Mouse (Mus musculus) ES-Bruce4 (cell line): Measurements from ENCODE around the gene Scd4. TPM values are rescaled to one million over a fixed set of nuclear protein-coding genes. Genes with fewer than 3 reads are reported as not detected.

ENCODE experiments used
- H3K27ac ChIP-seq: 2 replicates; pipeline ENCODE4 v1.5.1; 2012; ENCODE audit warnings: low read length, inconsistent platforms; ENCODE audit not compliant: insufficient read depth
- H3K27me3 ChIP-seq: 2 replicates; pipeline ENCODE4 v1.6.1; 2012; ENCODE audit warnings: mild to moderate bottlenecking, low read length, inconsistent platforms; ENCODE audit not compliant: control insufficient read depth, poor library complexity, insufficient read depth, severe bottlenecking
- H3K36me3 ChIP-seq: 2 replicates; pipeline ENCODE4 v1.6.1; 2012; ENCODE audit warnings: inconsistent platforms, mild to moderate bottlenecking, low read length, moderate library complexity; ENCODE audit not compliant: control insufficient read depth, poor library complexity, insufficient read depth, severe bottlenecking
- H3K4me1 ChIP-seq: one replicate; pipeline ENCODE4 v1.8.1; 2011; ENCODE audit warnings: low read length; ENCODE audit not compliant: control insufficient read depth, insufficient read depth
- H3K4me3 ChIP-seq: 2 replicates; pipeline ENCODE4 v1.5.1; 2011; ENCODE audit warnings: low read depth, mild to moderate bottlenecking, low read length
- H3K9ac ChIP-seq: 2 replicates; pipeline ENCODE4 v1.6.1; 2012; ENCODE audit warnings: low read depth, mild to moderate bottlenecking, inconsistent platforms; ENCODE audit not compliant: poor library complexity, severe bottlenecking
- H3K9me3 ChIP-seq: replicated peaks from 2 replicates; pipeline ENCODE4 v1.6.1; 2012; ENCODE audit warnings: mild to moderate bottlenecking, low read length, inconsistent platforms; ENCODE audit not compliant: control insufficient read depth, poor library complexity, insufficient read depth, severe bottlenecking
- CTCF ChIP-seq: IDR thresholded peaks from one replicate; pipeline ENCODE4 v1.8.1; 2011; ENCODE audit warnings: low read depth, low read length
- EP300 ChIP-seq: IDR thresholded peaks from 2 replicates; pipeline ENCODE4 v1.6.1; 2011; ENCODE audit warnings: low read depth, low read length; ENCODE audit not compliant: insufficient read depth
- POLR2A ChIP-seq: IDR thresholded peaks from one replicate; pipeline ENCODE4 v1.8.1; 2011; ENCODE audit warnings: low read length; ENCODE audit not compliant: insufficient read depth
- polyA plus RNA-seq: library from polyadenylated mRNA; stranded (reverse); fragments of >200 nt; gene quantifications from 2 replicates; pipeline ENCODE4 v1.2.4, GENCODE M21; 2011; ENCODE audit warnings: low read depth; ENCODE audit not compliant: missing spikeins, insufficient read depth, insufficient read length

Scd4 gene
- polyA plus RNA-seq, 1 experiment = 0.19 TPM

DNA sequence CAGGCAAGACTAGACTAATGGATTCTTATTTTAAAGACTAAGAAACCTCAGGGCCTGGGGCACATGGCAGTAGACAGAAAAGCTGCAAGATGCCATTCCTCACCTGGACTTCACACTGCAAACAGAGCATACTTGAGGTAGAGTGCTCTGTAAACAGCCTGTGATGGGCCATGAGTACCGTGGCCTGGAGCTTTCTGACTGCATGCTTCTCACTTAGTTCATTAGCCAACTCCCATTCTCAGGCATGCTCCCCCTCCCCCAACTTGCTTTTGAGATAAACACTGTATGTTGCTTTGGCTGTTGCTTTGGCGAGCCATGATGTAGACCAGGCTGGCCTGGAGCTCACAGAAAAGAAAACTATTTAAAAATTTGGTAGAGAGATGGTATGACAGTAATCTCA is 46.8 kb upstream of the Scd4 start:
- no peaks in the 10 kb centered on the region for H3K27me3 ChIP-seq
- TF ChIP-seq CTCF = no peak
- TF ChIP-seq EP300 = no peak
- no peak for TF ChIP-seq POLR2A
- H3K9me3 ChIP-seq = no peaks in the 10 kb centered on the region
- H3K4me1 ChIP-seq = peaks cover 16% of the 10 kb centered on the region
- no peak overlapping the region for H3K27ac ChIP-seq
- no peak overlapping the region for H3K4me3 ChIP-seq
- no peaks in the 10 kb centered on the region for H3K36me3 ChIP-seq
- no peak overlapping the region for H3K9ac ChIP-seq

DNA sequence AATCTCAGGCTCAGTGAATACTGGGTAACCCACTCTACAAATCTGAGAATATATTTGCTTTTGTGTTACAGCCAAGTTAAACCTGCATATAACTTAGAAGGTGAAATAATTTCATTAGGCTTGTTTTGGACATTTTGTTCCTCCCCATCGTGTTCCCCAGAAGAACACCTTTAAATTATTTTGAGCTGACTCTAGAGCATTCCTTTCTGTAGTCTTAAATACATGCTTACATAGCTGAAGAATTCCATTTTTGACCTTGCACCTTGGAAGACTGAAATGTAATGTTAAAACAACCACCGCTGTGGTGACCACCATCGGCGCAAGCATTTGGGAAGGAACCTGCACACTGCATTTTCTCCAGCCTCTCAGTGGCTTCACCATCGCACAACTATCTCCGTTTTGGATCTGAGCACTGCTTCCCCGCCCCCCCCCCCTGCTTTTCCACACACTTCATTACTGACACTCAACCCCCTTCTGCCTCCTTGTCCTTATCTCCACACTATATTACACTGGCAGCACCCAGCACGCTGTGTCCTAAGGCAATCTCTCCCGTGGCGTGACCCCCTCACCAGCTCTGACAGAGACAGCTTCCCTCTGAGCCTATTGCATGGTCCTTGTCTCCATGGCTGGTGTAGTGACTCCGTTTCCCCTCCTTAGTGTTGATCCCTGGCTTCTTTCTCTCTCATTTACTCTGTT is 45.3 kb upstream of the Scd4 start:
- no peak for TF ChIP-seq EP300
- TF ChIP-seq POLR2A = no peak
- no peak for TF ChIP-seq CTCF
- no peak overlapping the region for H3K27ac ChIP-seq
- peaks cover 12% of the 10 kb centered on the region for H3K4me1 ChIP-seq
- no peak overlapping the region for H3K9ac ChIP-seq
- H3K9me3 ChIP-seq = no peaks in the 10 kb centered on the region
- H3K36me3 ChIP-seq = no peaks in the 10 kb centered on the region
- H3K27me3 ChIP-seq = no peaks in the 10 kb centered on the region
- H3K4me3 ChIP-seq = no peak overlapping the region

DNA sequence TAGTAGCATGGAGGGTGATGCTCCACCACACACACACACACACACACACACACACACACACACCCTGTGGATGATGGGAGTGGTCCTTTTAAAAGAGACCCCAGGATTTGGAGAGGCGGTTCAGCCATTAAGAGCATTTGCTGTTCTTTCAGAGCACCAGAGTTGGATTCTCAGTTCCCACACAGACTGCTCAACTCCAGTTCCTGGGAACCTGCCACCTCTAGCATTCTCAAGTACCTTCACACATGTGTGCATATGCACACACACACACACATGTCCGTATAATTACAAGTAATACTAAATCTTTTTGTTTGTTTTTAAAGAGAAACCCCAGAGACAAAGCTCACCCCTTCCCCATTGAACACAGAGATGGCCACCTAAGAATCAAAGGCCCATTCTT is 40.8 kb upstream of the Scd4 start:
- Histone ChIP-seq H3K9ac (peak overlapping the region; percentile 85; the same call in 1 of the 2 replicates), H3K4me1 (no peaks in the 10 kb centered on the region), H3K27ac (peak overlapping the region; percentile 11; the same call in 1 of the 2 replicates), H3K9me3 (no peaks in the 10 kb centered on the region), H3K4me3 (no peak overlapping the region), H3K36me3 (peaks cover 21% of the 10 kb centered on the region), H3K27me3 (no peaks in the 10 kb centered on the region)
- TF ChIP-seq CTCF (no peak), EP300 (no peak), POLR2A (no peak)

DNA sequence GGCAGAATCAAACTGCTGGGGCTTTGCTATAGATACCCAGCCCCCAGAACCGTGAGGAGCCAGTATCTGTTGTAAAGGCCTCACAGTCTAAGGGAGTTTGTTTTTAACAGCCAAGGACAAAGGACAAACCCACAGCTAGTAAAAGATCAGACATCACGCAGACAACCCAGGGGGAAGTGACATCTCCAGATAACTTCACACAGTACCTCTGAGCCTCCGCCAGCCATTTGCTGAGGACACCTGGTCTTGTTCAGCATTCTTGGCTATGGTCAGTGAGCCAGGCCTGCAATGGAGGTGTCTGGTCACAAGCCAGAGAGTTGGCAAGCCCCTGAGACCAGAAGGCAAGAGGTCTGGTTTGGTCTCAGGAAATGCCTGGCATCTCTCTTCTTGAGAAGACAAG is 40.4 kb upstream of the Scd4 start:
- peak overlapping the region; percentile 73 for H3K27ac ChIP-seq
- H3K27me3 ChIP-seq = no peaks in the 10 kb centered on the region
- H3K9me3 ChIP-seq = no peaks in the 10 kb centered on the region
- H3K36me3 ChIP-seq = peaks cover 25% of the 10 kb centered on the region
- H3K4me1 ChIP-seq = no peaks in the 10 kb centered on the region
- peak overlapping the region; percentile 85 for H3K9ac ChIP-seq
- H3K4me3 ChIP-seq = peak overlapping the region; percentile 95
- no peak for TF ChIP-seq EP300
- no peak for TF ChIP-seq POLR2A

DNA sequence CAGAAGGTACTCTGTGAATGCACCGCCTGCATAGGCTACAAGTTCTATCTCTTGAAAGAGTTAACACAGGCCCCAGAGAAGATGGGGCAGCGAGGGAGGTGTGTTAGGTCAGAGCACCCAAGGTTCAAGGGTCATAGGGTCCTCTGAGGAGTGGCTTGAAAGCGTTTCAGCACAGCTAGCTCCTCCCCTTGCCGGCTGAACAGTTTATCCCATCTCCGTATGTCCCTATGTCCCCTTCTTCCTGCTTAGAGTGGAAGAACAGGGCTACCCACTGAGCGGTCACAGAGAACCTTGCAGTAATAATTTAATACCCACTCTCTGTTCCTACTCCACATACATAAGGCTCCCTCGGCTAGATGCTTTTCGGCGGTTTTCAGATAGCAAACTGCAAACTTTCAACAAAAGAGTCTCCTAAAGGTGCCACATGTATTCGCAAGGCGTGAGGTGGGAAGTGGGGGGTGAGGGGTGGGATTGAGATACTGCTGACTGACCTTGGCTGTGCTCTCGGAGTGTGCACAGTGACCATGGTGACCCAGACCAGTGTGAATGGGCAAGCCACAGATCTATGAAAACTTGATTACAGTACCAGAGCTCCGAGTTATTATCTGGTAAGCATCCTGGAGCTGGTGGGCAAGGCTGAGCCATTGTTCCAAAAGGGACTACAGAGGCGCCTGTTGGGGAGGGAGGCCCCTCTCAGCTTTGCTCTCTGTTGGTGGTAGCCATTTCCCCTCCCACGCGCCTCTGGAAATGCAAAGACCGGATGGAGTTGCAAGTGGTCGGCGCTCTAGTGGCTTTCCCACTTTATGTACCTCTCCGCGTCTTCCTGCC is 39.7 kb upstream of the Scd4 start, which contains the start of gene Scd2:
Gene Scd2 (plus strand): TSS at position 734 of the 828 bp plus-strand sequence.
- TF ChIP-seq EP300 (no peak), POLR2A (no peak), CTCF (no peak)
- Histone ChIP-seq H3K9me3 (no peaks in the 10 kb centered on the region), H3K27ac (peak within 1 kb of the TSS; percentile 86), H3K4me1 (peaks cover 2% of the 10 kb centered on the region), H3K9ac (peak within 1 kb of the TSS; percentile 85), H3K36me3 (peaks cover 32% of the 10 kb centered on the region), H3K4me3 (peak within 1 kb of the TSS; percentile 96), H3K27me3 (no peaks in the 10 kb centered on the region)
